Mouse (Mus musculus) olfactory bulb, adult 2 months (tissue): Measurements from ENCODE around the gene Clrn1.

ENCODE experiments used
- CTCF ChIP-seq: fragments of 200-500 bp; IDR thresholded peaks from 2 replicates; pipeline ENCODE4 v1.5.1; 2012; ENCODE audit warnings: low read depth, mild to moderate bottlenecking, low read length, moderate library complexity; ENCODE audit not compliant: insufficient read depth
- POLR2A ChIP-seq: fragments of 200-500 bp; IDR thresholded peaks from 2 replicates; pipeline ENCODE4 v1.6.1; 2012; ENCODE audit warnings: mild to moderate bottlenecking, low read depth, low read length, moderate library complexity; ENCODE audit not compliant: insufficient read depth

DNA sequence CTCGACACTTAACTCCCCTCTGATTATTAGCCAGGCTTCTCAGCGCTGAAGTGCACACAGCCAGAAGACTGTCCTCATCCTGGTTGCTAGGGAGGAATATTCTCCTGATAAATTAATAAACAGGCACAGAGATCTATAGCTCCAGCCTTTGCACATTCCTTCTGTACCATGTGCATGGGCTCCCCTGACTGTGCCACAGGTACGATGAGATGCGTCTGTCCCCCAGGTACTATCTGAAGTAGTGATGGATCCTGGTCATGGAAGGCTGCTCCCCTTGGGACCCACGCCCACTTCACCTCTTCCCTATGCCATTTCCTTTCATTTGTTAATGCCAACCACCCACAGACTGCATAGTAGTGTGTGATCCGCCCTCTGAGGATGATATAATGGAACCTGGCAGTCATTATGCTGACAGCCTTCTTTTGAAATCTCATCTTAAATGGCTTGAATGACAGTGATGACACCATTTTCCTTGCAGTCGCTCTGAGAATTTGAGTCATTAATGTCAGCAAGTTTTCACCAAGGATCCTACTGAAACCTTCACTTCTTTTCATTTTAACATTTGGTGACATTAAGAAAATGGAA lies 3.1 kb upstream of the Clrn1 start:
- TF ChIP-seq CTCF: no peak
- TF ChIP-seq POLR2A: no peak
